Mouse (Mus musculus) lung, adult 2 months (tissue): ENCODE measurements around the gene Col23a1.

Experiments used
- CTCF ChIP-seq: fragments of 200-500 bp; IDR thresholded peaks from 2 replicates; pipeline ENCODE4 v1.5.1; 2011; ENCODE audit warnings: mild to moderate bottlenecking, low read length, control low read depth; ENCODE audit not compliant: insufficient read depth
- POLR2A ChIP-seq: fragments of 200-500 bp; IDR thresholded peaks from 2 replicates; pipeline ENCODE4 v1.6.1; 2011; ENCODE audit warnings: low read depth, mild to moderate bottlenecking, control low read depth, low read length, borderline replicate concordance; ENCODE audit errors: extremely low read depth

GRCm38 (mm10) chr11:51457624-51458023 is 167.9 kb downstream of the Col23a1 start:
- TF ChIP-seq CTCF: no peak
- no peak for TF ChIP-seq POLR2A
